Mouse (Mus musculus): ENCODE results near the gene Aimp2. TPM values are rescaled to one million over a fixed set of nuclear protein-coding genes. Genes with fewer than 3 reads are reported as not detected.
A peak's percentile ranks its signal among the peaks of the same experiment; 100 is the strongest.

Gene Aimp2
- total RNA-seq (2021) = 10 to 100 TPM; 30.3 to 39.7 TPM
- long read RNA-seq, experiment 1, transcript Aimp2-202 (4 exons, 1,073 nt) = minor isoform, 8 of 29 reads
- long read RNA-seq, experiment 1, transcript Aimp2-201 (4 exons, 1,185 nt) = major isoform, 20 of 29 reads
- long read RNA-seq, experiment 1, partial matches to known transcripts = 0 of 29 reads
- long read RNA-seq, experiment 1, other reads (novel, unspliced or antisense) = 1 of 29 reads
- long read RNA-seq, experiment 2, transcript Aimp2-201 (4 exons, 1,185 nt) = major isoform, 34 of 58 reads
- long read RNA-seq, experiment 2, transcript Aimp2-202 (4 exons, 1,073 nt) = minor isoform, 21 of 58 reads
- long read RNA-seq, experiment 2, partial matches to known transcripts = 1 of 58 reads
- long read RNA-seq, experiment 2, other reads (novel, unspliced or antisense) = 2 of 58 reads

DNA sequence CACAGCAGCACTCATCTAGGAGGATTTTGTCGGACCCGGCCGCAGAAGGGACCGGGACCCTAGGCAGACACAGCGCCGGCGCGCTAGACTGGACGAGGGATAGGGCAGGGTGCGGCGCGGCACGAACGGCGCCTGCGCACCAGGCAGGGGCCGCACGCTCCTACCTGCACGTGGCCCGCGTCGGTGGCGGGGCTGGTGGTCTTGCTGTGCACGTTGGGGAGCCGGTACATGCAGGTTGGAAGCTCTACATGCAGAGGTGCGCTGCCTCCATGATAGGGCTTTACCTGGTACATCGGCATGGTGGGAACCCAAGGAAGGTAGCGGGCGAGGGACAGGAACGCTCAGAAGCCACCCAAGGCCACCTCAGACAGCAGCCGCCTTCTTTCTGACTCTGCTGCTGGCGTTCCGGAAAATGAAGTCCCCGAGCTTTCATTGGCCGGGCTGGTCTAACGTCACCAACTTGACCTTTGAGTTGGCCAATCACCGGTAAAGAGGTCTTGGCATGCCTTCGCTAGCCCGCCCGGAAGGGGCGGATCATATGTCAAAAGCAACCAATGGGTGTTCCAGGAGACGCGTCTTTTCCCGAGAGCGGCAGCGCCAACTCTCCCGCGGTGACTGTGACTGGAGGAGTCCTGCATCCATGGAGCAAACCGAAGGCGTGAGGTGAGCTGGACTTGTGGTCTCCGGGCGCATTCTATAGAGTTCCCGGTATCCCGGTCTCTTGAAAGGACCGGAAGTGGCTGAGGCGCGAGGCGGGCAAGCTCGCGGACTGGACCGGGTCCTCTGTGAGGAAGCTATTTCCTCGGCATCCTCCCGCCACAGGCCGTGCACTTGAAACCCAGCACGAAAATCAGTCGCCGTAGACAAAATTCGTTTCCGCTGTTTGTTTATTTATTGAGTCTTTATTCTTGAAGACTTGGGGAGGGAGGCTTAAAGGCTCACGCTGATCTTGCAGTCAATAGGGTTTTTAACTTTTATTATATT lies at the start of gene Aimp2, which contains the start of gene Pms2:
Gene Aimp2, minus strand, starts transcription at position 431 of the 984 bp plus-strand sequence.
Gene Pms2, plus strand, starts transcription at position 548 of the 984 bp plus-strand sequence.
- DNase-seq (ENCODE audit: low spot score in 2 of 2) = peak; percentile 95 to 99

DNA sequence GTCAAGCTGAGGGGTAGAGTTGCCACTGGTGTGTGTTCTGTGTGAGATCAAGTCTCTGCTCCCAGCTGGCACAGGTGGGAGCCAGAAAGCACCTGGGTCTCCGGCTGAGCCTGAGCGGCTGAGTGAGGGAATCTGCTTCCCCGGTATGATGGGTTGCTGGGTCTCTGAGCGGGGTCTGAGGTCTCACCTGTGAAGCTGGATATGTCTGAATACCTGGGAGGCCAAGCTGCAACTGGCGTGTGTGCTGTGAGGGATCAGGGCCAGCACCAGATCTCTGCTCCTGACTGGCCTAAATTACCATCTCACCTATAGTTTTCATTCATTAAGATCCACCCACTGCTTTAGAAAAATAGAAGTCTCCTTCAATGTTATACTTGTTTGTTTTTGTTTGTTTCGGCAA lies 47.5 kb upstream of the Aimp2 start:
- no peak for DNase-seq (ENCODE audit: low spot score in 2 of 2)

DNA sequence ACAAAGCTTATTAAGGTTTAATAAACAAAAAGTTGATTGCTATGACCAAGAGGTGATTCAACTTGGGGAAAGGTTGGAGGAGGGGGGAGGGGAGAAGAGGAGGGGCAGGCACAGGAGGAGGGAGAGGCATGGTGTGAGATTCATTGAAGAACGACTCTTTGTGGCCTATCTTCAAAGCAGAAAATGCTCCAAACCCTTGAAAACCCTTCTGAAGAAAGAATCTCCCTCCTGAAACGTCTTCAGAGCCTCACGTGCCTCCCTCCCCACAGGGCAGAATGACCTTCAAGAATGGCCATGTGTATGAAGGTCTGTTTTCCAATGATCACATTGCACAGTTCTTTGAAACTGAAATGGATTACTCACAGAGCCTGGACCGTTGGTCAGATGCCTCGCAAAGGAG lies 40.4 kb upstream of the Aimp2 start:
- DNase-seq (ENCODE audit: low spot score in 2 of 2) = no peak

DNA sequence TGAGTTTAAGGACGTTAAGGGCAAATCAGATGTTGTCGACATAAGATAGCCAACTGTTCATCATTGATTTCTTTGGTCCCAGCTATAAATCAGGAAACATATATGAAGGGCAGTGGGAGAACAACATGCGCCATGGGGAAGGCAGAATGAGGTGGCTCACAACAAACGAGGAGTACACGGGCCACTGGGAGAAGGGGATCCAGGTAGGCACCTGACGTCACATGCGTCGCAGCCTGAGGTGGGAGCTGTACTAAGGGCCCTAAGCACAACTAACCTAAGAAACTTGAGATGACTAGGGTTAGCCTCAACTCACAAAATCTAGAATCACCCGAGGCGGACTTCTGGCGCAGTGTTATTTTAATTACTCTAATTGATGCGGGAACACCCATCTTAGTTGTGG lies 38.7 kb upstream of the Aimp2 start:
- no peak for DNase-seq (ENCODE audit: low spot score in 2 of 2)

- DNase-seq (ENCODE audit: low spot score in 2 of 2) = peak; percentile 81 to 93
Measured at GRCm38 (mm10) chr5:143943231-143944125, 33.8 kb upstream of the Aimp2 start.

DNA sequence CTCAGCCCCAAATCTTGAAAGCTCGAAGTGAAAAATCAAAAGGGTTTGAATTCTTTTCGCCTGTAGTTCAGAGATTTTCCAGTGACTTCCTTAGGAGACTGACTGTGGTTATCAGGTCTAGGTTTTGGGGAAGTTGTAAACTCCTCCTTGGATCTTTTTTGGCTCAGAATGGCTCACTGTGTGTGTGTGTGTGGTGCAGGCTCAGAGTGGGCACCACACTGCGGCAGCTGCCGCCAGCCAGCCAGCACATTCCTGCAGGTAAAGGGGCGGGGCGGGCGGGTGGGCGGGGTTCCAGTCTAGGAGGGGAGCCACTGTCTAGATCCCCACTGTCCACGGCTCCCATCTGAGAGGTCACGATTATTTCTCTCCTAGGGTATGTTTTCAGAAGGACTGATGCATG lies 31.9 kb upstream of the Aimp2 start:
- DNase-seq (ENCODE audit: low spot score in 2 of 2) = no peak

DNA sequence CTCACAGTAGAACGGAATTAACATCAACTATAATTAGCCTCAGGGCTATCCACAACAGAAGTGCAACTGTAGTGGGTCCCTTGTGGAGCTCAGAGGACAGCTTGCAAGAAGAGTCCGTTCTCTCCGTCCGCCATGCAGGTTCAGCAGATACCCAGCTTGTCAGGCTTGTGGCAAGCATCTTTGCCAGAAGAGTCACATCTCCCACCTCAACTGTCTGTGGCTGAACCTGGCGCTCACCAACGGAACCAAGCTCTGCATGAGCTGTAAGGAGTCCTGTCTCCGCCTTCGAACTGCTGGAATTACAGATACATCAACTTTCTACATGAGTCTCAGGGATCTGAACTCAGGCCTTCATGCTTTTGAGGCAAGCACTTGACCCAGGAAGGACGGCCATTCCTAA lies 26.5 kb upstream of the Aimp2 start:
- DNase-seq (ENCODE audit: low spot score in 2 of 2) = no peak

DNA sequence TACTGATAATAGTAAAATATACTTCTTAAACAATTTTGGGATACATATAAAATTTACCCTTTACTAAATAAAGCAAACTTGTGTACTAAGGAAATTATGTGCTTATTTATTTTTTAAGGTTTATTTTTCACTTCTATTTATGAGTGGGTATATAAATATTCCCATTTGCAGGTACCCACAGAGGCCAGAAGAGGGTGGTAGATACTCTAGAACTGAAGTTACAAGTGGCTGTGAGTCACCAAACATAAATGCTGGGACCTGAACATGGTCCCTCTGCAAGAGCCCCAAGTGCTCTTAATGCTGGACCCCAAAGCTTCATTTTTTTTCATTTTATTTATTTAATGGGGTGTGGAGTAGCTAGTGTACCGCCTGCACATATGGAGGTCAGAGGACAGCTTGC lies 24.2 kb upstream of the Aimp2 start:
- no peak for DNase-seq (ENCODE audit: low spot score in 2 of 2)

DNA sequence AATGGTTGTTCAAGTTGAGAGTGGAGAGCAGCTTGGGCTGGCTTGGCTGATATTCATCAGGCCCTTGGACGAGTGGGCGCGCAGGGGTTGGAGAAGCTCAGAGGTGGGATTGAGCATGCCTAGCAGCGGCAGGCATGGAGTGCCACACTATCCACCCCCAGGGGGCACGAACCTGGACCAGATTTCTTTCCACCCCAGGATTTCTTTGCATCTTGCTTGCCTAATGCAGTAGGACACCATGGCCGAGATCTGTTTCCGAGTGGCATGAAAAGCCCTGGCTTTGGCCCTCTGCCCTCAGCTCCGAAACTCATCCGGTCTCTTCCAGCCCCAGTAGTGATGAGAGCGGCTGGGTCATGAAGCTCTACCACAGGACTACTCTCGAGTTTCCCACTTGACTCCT lies 23.8 kb upstream of the Aimp2 start:
- no peak for DNase-seq (ENCODE audit: low spot score in 2 of 2)

DNA sequence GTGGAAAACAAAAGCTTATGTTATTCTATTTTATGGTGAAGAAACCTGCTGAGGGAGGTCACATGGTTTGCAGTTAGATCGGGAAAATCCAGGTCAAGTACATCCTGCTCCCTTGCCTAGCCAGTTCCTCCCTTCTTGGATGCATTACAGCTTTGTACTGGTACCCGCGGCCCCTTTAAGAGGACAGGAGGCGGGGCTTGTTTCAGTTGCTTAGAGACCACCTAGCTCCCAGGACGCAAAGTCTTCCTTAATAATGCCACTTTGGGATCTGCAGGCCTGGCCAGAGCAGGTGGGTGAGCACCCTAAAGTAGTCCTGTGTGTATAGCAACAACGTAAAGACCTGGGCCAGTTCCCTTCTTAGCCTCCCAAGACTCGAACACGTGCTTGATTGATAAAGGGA lies 23.2 kb upstream of the Aimp2 start, which contains the start of gene Rsph10b:
Gene Rsph10b, plus strand, starts transcription at position 205 of the 400 bp plus-strand sequence.
- DNase-seq (ENCODE audit: low spot score in 2 of 2) = peak in 1 of 2 experiments; percentile 30

GRCm38 (mm10) chr5:143931863-143932580 lies 22.4 kb upstream of the Aimp2 start:
- DNase-seq (ENCODE audit: low spot score in 2 of 2) = no peak

GRCm38 (mm10) chr5:143930656-143931055 lies 21.0 kb upstream of the Aimp2 start:
- DNase-seq (ENCODE audit: low spot score in 2 of 2) = no peak

DNA sequence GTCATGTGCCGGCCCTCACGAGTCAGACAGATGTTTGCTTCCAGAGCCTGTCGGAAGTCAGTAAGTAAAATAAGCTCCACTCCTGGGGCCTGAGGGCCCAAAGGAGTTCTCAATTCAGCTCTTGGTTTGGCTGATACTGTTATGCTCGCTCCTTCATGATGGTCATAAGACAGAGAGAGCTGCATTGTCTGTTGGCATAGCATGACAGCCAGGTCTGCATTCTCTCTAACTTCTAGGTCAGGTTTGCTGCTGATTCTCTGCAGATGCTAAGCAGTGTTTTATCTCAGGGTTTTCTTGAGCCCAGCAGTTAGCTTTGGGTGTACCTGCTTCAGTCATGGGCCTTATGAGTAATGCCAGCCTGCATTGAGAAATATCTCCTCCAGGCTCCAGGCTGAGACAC lies 19.6 kb upstream of the Aimp2 start:
- no peak for DNase-seq (ENCODE audit: low spot score in 2 of 2)

DNA sequence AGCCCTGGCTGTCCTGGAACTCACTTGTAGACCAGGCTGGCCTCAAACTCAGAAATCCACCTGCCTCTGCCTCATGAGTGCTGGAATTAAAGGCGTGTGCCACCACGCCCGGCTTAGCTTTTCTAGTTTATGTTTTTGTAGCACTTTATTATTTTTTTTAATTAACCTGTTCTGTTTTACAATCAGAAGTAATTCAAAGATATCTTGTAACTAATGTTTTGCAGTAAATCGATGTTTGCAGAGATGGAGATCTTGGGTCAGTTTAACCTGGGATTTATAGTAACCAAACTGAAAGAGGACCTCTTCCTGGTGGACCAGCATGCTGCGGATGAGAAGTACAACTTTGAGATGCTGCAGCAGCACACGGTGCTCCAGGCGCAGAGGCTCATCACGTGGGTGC lies 18.2 kb upstream of the Aimp2 start, which contains the start of gene Gm42421:
Gene Gm42421, plus strand, starts transcription at position 301 of the 400 bp plus-strand sequence.
- DNase-seq (ENCODE audit: low spot score in 2 of 2) = no peak

DNA sequence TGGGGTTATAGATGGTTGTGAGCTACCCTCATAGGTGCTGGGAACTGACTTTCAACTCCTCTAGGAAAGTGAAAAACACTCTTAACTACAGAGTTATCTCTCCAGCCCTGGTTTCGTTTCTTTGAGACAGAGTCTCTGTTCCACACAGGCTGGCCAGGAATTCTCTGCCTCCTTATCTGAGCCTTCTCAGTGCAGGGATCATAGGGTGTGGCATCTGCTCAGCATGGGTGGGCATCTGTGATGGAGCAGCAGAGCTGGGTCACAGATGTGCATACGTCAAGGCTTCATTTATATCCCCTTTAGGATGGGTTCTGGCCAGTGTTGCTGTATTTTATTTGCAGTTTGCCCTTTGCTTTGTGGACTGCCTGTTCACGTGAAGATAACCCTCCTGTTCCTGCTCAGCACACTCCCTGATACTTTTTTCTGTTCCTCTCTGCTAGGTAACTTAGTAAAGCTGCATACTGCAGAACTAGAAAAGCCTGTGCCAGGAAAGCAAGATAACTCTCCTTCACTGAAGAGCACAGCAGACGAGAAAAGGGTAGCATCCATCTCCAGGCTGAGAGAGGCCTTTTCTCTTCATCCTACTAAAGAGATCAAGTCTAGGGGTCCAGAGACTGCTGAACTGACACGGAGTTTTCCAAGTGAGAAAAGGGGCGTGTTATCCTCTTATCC lies 15.3 kb upstream of the Aimp2 start:
- DNase-seq (ENCODE audit: low spot score in 2 of 2) = no peak

DNA sequence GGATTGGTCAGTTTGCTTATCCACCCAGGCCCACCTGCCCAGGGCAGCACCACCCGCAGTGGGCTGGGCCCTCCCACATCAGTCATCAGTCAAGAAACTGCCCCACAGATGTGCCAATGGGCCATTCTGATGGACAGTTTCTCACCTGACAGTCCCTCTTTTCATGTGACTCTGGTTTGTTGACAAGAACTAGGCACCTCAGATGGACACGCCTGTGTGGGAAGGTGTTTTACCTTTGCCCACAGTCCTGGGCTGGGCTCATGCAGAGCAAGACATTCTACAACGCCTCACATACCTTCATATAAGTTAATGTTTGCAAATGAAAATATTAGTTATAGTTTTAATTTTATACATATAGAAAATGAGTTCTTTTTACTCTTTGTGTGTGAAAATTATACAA lies 8.5 kb upstream of the Aimp2 start:
- no peak for DNase-seq (ENCODE audit: low spot score in 2 of 2)

DNA sequence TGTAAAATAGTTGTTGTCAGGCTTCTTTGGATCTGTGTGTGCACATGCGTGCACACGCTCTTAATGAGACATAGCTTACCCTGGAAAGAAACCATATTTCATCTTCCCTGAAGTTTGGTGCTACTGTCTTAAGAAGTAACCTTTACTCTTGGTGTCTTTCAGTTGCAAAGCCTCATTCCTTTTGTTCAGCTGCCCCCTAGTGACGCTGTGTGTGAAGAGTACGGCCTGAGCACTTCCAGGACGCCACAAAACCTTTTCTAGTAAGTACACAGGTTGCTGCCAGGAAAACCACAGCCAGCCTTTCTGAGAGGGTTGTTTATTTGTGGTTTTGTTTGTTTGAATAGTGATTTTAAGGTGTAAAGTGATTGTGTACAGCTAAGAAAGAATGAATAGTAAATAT lies 7.8 kb upstream of the Aimp2 start:
- no peak for DNase-seq (ENCODE audit: low spot score in 2 of 2)

- DNase-seq (ENCODE audit: low spot score in 2 of 2) = no peak
Measured at GRCm38 (mm10) chr5:143916221-143916620, 6.6 kb upstream of the Aimp2 start.

GRCm38 (mm10) chr5:143908926-143909325 lies 721 bp downstream of the Aimp2 start:
- DNase-seq (ENCODE audit: low spot score in 2 of 2) = no peak
